ENCODE assay signal across 9 mouse cellular contexts in genomic region chr11:53182858-53183257, GRCm38 (mm10).
A peak's percentile ranks its signal among the peaks of the same experiment; 100 is the strongest.
DNase-seq lines count a peak whose midpoint lies in the region; ATAC-seq and TF ChIP-seq lines count a peak whose summit lies in the region.
"Had no signal": no experiment of that assay in that cellular context is flagged by ENCODE, and none has a peak within 500 bp of the region (broad histone marks: within the 10 kb centered on the region; RNA-seq: fewer than 3 reads in every experiment).

No protein-coding gene starts in this region.

- no peak for TF ChIP-seq CTCF in gastrocnemius, adult 2 months (IDR thresholded peaks at IDR 0.05)

- peak; percentile 14 for DNase-seq in adrenal gland, postnatal 14 days
- no peak for DNase-seq in adrenal gland, postnatal 10 days
- DNase-seq in midbrain, embryonic 10.5 days (ENCODE audit: low spot score), result no peak
- no peak for DNase-seq in midbrain, embryonic 11.5 days (ENCODE audit: low spot score, missing footprints)
- DNase-seq in layer of hippocampus, postnatal 14 days (ENCODE audit: low spot score in 2 of 2), result peak; percentile 13 to 50
- DNase-seq in skeletal muscle tissue, adult 2 months (ENCODE audit: low read depth, low spot score), result peak; percentile 14
- DNase-seq in gastrocnemius, adult 2 months, result no peak
- no peak for DNase-seq in gastrocnemius, adult 18-20 months (ENCODE audit: low spot score)

- H3K9ac ChIP-seq in midbrain, embryonic 11.5 days (ENCODE audit: low read length), result no peak overlapping the region
- H3K9ac ChIP-seq: heart, embryonic 13.5 days had no signal

- no peak for ATAC-seq in midbrain, embryonic 11.5 days (ENCODE audit: low FRiP score)

- peak overlapping the region; percentile 68; the same call in 1 of the 2 replicates for H3K27ac ChIP-seq in midbrain, embryonic 10.5 days (replicated peaks)
- H3K27ac ChIP-seq in midbrain, embryonic 11.5 days (ENCODE audit: low read depth, low read length), result no peak overlapping the region
- H3K27ac ChIP-seq in gastrocnemius, adult 2 months, result no peak overlapping the region
- H3K27ac ChIP-seq: heart, embryonic 13.5 days had no signal

- H3K4me1 ChIP-seq in midbrain, embryonic 10.5 days, result peaks cover 8% of the 10 kb centered on the region
- 0 out of 2 replicates have a peak, but pooled peaks cover 2% of the 10 kb centered on the region for H3K4me1 ChIP-seq in midbrain, embryonic 11.5 days (ENCODE audit: control insufficient read depth, insufficient read depth, low read length)

- intact Hi-C loops in gastrocnemius, adult 2 months (cut with DNase I), result no loop called here

- no peaks in the 10 kb centered on the region for H3K9me3 ChIP-seq in midbrain, embryonic 10.5 days (replicated peaks)
- H3K9me3 ChIP-seq in midbrain, embryonic 11.5 days (ENCODE audit: control insufficient read depth, low read length), result no peaks in the 10 kb centered on the region
- H3K9me3 ChIP-seq: heart, embryonic 13.5 days had no signal

- H3K36me3 ChIP-seq in midbrain, embryonic 10.5 days, result no peaks in the 10 kb centered on the region
- H3K36me3 ChIP-seq in midbrain, embryonic 11.5 days (ENCODE audit: control insufficient read depth, insufficient read depth, low read length), result no peaks in the 10 kb centered on the region
- H3K36me3 ChIP-seq: heart, embryonic 13.5 days had no signal

- WGBS in midbrain, embryonic 10.5 days, result 55% methylated on average over 4 of the region's 4 CpGs
- 57% methylated on average over 4 of the region's 4 CpGs for WGBS in midbrain, embryonic 11.5 days

- H3K4me3 ChIP-seq in midbrain, embryonic 10.5 days, result no peak overlapping the region
- H3K4me3 ChIP-seq in midbrain, embryonic 11.5 days (ENCODE audit: low read depth, low read length), result no peak overlapping the region
- H3K4me3 ChIP-seq in gastrocnemius, adult 2 months, result no peak overlapping the region
- H3K4me3 ChIP-seq: heart, embryonic 13.5 days had no signal

- H3K4me2 ChIP-seq in midbrain, embryonic 11.5 days, result no peak overlapping the region
- H3K4me2 ChIP-seq: heart, embryonic 13.5 days had no signal

- no peaks in the 10 kb centered on the region for H3K27me3 ChIP-seq in midbrain, embryonic 10.5 days (ENCODE audit: low read depth, poor library complexity, severe bottlenecking)
- H3K27me3 ChIP-seq in midbrain, embryonic 11.5 days (ENCODE audit: control insufficient read depth, insufficient read depth, low read length), result no peaks in the 10 kb centered on the region
- H3K27me3 ChIP-seq: heart, embryonic 13.5 days had no signal

Comparison
In these comparisons a context has a peak if more than half of its experiments do, and no peak if none do; other contexts are left out.
1. DNase-seq: peak in adrenal gland, postnatal 14 days (single experiment), layer of hippocampus, postnatal 14 days (2 of 2) and skeletal muscle tissue, adult 2 months (single experiment); none in adrenal gland, postnatal 10 days (single experiment), midbrain, embryonic 10.5 days (single experiment), midbrain, embryonic 11.5 days (single experiment), gastrocnemius, adult 2 months (single experiment) and gastrocnemius, adult 18-20 months (single experiment).